Mouse (Mus musculus) spleen, adult 18-20 months (tissue): ENCODE results near the gene Zfp719.

Experiments used
- DNase-seq, 2 experiments: peaks; one replicate each; pipeline ENCODE4 v3.0.0; 2022; ENCODE audit warnings: mixed read lengths in 2 of 2

The Zfp719 gene

GRCm38 (mm10) chr7:43608316-43608824, 29.0 kb downstream of the Zfp719 start:
- no peak for DNase-seq

GRCm38 (mm10) chr7:43613816-43614551, 34.6 kb downstream of the Zfp719 start:
- no peak for DNase-seq

GRCm38 (mm10) chr7:43622927-43623326, 43.5 kb downstream of the Zfp719 start:
- DNase-seq, result no peak

DNA sequence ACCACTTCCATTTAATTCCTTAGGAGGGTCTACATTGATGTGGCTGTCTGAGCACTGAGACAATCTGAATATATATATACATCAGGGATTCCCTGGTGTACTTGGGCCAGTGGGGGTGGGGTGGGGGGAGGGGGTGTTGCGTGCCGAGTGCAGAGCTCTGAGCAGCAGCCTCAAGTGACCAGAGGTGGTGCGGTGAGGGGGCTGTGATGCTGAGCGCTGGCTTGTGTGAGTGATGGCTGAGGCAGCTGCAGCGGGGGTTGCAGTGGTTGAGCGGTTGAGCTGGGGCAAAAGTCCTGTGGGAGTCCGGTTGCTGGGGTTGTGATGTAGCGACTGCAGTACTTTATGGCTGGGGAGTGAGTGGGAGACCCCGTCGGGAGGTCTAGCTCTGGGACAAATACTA, 44.4 kb downstream of the Zfp719 start:
- DNase-seq, result no peak

- DNase-seq, result no peak
These were observed 45.7 kb downstream of the Zfp719 start for GRCm38 (mm10) chr7:43625065-43625464.

DNA sequence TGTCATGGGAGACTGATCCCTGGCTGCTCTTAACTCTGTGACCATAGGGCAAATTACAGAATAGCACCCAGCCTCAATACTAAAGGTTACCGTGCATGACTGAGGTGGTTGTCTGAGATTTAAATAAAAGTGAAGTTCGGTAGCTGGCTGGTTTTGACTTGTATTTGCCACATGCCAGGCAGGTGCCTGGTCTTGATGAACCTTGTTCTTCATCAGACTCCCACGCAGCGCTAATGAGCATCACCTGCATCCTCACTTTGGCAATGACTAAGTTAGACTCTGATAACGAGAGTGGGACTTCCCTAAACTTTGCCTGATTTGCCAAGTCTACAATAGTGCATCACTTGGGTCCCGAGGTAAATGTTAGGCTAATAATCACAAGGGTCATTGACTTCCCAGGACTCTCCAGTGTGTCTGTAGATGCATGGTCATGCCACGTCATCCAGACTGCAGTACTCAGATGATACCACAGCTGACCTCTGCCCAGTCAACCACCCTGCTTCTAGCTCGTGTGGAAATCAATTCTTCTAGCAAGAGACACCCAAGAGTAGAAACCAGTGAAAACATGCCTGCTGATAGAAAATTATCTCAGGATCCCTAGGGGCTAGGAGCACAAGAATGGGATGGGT, 46.5 kb downstream of the Zfp719 start:
- DNase-seq, result no peak

- DNase-seq, result no peak
These were observed 54.5 kb downstream of the Zfp719 start for GRCm38 (mm10) chr7:43633940-43634339.

DNA sequence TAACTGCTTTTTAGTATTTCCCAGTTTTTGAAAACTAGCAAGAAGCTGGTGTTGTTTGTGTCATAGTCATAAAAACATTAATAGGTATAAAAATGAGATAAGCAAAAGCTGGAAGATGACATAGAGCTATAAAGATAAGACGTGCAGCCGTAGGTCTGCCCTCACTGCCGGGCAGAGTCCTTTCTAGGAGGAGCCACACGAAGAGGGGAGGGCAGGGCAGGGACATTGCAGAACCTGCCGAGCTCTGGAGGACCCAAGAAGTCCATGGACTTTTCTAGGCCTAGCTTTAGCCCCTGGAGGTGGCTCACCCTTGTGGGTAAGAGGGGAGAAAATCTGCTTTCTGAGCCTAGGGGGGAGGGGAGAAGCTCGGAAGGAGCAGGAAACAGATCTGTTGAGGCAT, 55.1 kb downstream of the Zfp719 start, which contains the start of gene Ceacam18:
Gene Ceacam18 (plus strand): TSS at position 208 of the 400 bp plus-strand sequence.
- DNase-seq, result no peak

DNA sequence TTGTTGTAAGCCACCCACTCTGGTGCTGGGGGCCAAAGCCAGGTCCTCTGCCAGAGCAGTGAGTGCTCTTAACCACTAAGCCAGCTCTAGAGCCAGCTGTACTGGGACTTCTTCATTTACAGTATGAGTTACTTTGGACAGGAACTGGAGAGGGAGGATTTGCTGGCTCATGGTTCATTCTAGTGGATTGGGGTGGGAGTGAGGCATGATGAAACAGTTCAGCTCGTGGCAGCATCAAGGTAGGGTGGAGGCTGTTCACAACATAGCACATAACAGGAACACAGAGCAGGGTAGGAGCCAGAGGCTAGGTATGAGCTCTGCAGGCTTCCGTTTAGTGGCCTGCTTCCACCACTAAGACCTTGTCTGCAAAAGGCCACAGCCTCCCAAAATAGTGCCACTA, 56.8 kb downstream of the Zfp719 start:
- no peak for DNase-seq

DNA sequence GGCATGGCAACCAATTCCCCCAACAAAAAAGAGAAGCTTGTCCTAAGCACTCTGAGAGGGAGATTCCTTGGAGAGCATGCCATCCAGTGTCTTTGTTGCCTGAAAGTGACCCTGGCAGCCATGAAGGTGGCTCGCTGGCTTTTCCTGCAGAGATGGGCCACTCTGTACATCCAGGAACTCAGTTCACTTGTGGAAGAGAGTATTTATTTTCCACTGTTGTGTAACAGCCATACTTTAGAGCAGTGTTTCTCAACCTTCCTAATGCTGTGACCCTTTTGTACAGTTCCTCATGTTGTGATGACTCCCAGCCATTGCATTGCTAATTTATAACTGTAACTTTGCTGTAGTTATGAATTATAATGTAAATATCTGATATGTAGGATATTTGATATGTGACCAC, 57.7 kb downstream of the Zfp719 start:
- DNase-seq, result no peak

GRCm38 (mm10) chr7:43642587-43642986, 63.2 kb downstream of the Zfp719 start:
- DNase-seq, result no peak
